Comparison of ENCODE assay signal across 8 mouse cellular contexts in the genomic region with DNA sequence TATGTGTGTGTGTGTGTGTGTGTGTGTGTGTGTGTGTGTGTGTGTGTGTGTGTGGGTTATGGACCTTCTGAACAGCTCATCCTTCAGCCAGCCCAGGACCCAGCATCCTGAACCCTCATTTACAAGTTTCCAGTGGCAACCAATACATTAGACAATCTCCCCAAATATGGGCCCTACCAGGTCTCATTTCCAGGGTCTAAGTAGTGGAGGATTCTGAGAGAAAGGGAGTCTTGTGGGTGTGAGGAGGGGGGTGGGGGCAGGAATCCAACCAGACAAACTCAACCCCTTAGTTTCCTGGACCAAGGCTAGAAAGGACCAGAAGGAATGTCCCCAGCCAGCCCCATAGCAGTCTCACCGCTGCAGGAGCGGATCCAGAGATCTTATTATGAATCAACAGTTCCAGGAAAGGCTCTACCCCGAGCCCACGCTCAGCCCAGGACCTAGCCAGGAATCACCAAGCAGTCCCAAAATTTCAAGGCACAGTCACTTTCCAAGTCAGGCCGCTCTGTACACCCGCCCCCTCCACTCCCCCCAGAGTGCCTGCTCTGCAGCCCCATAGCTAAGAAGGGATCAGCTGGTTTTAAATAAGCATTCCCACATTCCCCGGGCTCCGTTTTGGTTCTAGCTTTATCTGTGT. TPM values are rescaled to one million over a fixed set of nuclear protein-coding genes. Genes with fewer than 3 reads are reported as not detected.
A peak's percentile ranks its signal among the peaks of the same experiment; 100 is the strongest.
DNase-seq lines count a peak whose midpoint lies in the region; ATAC-seq lines count a peak whose summit lies in the region.

No protein-coding gene starts in this region.

- no peak overlapping the region for H3K4me3 ChIP-seq in lung, embryonic 15.5 days
- no peak overlapping the region for H3K4me3 ChIP-seq in forebrain, embryonic 12.5 days (replicated peaks)
- H3K4me3 ChIP-seq in intestine, embryonic 14.5 days (ENCODE audit: low read depth, low read length), result no peak overlapping the region
- H3K4me3 ChIP-seq in midbrain, embryonic 16.5 days (ENCODE audit: low read depth, low read length), result no peak overlapping the region

- no peak for DNase-seq in lung, postnatal 14 days
- peak; percentile 70 for DNase-seq in intestine, embryonic 14.5 days (ENCODE audit: low spot score)
- no peak for DNase-seq in thymus, postnatal 25 days
- no peak for DNase-seq in spleen, adult 18-20 months
- no peak for DNase-seq in kidney, adult 11 months

- peak overlapping the region; percentile 15; the same call in 1 of the 2 replicates for H3K9ac ChIP-seq in lung, embryonic 15.5 days
- 0 out of 2 replicates have a peak overlapping the region, but pooled peaks have one; percentile 25 for H3K9ac ChIP-seq in forebrain, embryonic 12.5 days
- H3K9ac ChIP-seq in intestine, embryonic 14.5 days (ENCODE audit: low read length), result peak overlapping the region; percentile 3; the same call in 1 of the 2 replicates
- no peak overlapping the region for H3K9ac ChIP-seq in midbrain, embryonic 16.5 days (ENCODE audit: low read depth, low read length)

- H3K4me1 ChIP-seq in lung, embryonic 15.5 days, result peaks cover 62% of the 10 kb centered on the region
- H3K4me1 ChIP-seq in forebrain, embryonic 12.5 days, result peaks cover 63% of the 10 kb centered on the region
- H3K4me1 ChIP-seq in intestine, embryonic 14.5 days (replicated peaks; ENCODE audit: control insufficient read depth, insufficient read depth, low read length), result peaks cover 70% of the 10 kb centered on the region
- peaks cover 26% of the 10 kb centered on the region for H3K4me1 ChIP-seq in midbrain, embryonic 16.5 days (ENCODE audit: control insufficient read depth, insufficient read depth, low read length)

- no peaks in the 10 kb centered on the region for H3K27me3 ChIP-seq in lung, embryonic 15.5 days
- H3K27me3 ChIP-seq in forebrain, embryonic 12.5 days, result no peaks in the 10 kb centered on the region
- H3K27me3 ChIP-seq in intestine, embryonic 14.5 days (replicated peaks; ENCODE audit: control insufficient read depth, insufficient read depth, low read length), result no peaks in the 10 kb centered on the region
- no peaks in the 10 kb centered on the region for H3K27me3 ChIP-seq in midbrain, embryonic 16.5 days (ENCODE audit: control insufficient read depth, insufficient read depth, low read depth, low read length)

- no peaks in the 10 kb centered on the region for H3K9me3 ChIP-seq in lung, embryonic 15.5 days
- H3K9me3 ChIP-seq in forebrain, embryonic 12.5 days, result 0 out of 2 replicates have a peak, but pooled peaks cover 2% of the 10 kb centered on the region
- no peaks in the 10 kb centered on the region for H3K9me3 ChIP-seq in intestine, embryonic 14.5 days (ENCODE audit: control insufficient read depth, low read length)
- H3K9me3 ChIP-seq in midbrain, embryonic 16.5 days (replicated peaks; ENCODE audit: control insufficient read depth, low read length, poor library complexity, severe bottlenecking), result no peaks in the 10 kb centered on the region

- 29% methylated on average over 8 of the region's 8 CpGs for WGBS in lung, embryonic 15.5 days
- 66% methylated on average over 8 of the region's 8 CpGs for WGBS in forebrain, embryonic 12.5 days
- 27% methylated on average over 8 of the region's 8 CpGs for WGBS in intestine, embryonic 14.5 days
- WGBS in midbrain, embryonic 16.5 days, result 71% methylated on average over 8 of the region's 8 CpGs

- H3K36me3 ChIP-seq in lung, embryonic 15.5 days, result no peaks in the 10 kb centered on the region
- H3K36me3 ChIP-seq in forebrain, embryonic 12.5 days (replicated peaks), result no peaks in the 10 kb centered on the region
- H3K36me3 ChIP-seq in intestine, embryonic 14.5 days (ENCODE audit: control insufficient read depth, insufficient read depth, low read length), result no peaks in the 10 kb centered on the region
- no peaks in the 10 kb centered on the region for H3K36me3 ChIP-seq in midbrain, embryonic 16.5 days (ENCODE audit: control insufficient read depth, insufficient read depth, low read length)

- H3K27ac ChIP-seq in lung, embryonic 15.5 days, result peak overlapping the region; percentile 94
- peak overlapping the region; percentile 92 for H3K27ac ChIP-seq in forebrain, embryonic 12.5 days
- H3K27ac ChIP-seq in intestine, embryonic 14.5 days (ENCODE audit: low read depth), result peak overlapping the region; percentile 98
- H3K27ac ChIP-seq in midbrain, embryonic 16.5 days (ENCODE audit: low read length), result peak overlapping the region; percentile 78; the same call in 1 of the 2 replicates

- no peak overlapping the region for H3K4me2 ChIP-seq in lung, embryonic 15.5 days
- H3K4me2 ChIP-seq in forebrain, embryonic 12.5 days, result no peak overlapping the region; the same call in 1 of the 2 replicates
- peak overlapping the region; percentile 27 for H3K4me2 ChIP-seq in intestine, embryonic 14.5 days (ENCODE audit: low read length)
- H3K4me2 ChIP-seq in midbrain, embryonic 16.5 days (ENCODE audit: low read length), result no peak overlapping the region

- ATAC-seq in lung, embryonic 15.5 days (ENCODE audit: borderline replicate concordance, extremely low read depth, low FRiP score, low TSS enrichment), result peak; percentile 41
- ATAC-seq in forebrain, embryonic 12.5 days (ENCODE audit: low FRiP score), result no peak
- ATAC-seq in intestine, embryonic 14.5 days (replicated peaks; ENCODE audit: low FRiP score, low TSS enrichment, low read depth), result peak; percentile 20
- ATAC-seq in midbrain, embryonic 16.5 days, result no peak

RNA-seq across cellular contexts. Expression of gene Atp23, which starts 30.1 kb away (rescaled TPM):
- 16.2 and 18.7 TPM in 2 replicates for polyA plus RNA-seq in lung, embryonic 15.5 days (2015; fragmentation: Nextera tagmentation; extraction: Ambion mirVana)
- polyA plus RNA-seq in forebrain, embryonic 12.5 days (2016; fragmentation: Nextera tagmentation; extraction: Ambion mirVana), result 14.2 and 14.5 TPM in 2 replicates
- 21.8 and 22.9 TPM in 2 replicates for polyA plus RNA-seq in intestine, embryonic 14.5 days (2014; fragmentation: Nextera tagmentation; extraction: Ambion mirVana)
- polyA plus RNA-seq in midbrain, embryonic 16.5 days (2015; fragmentation: Nextera tagmentation; extraction: Ambion mirVana), result 13.4 and 15.6 TPM in 2 replicates

RNA-seq across cellular contexts. Expression of gene Ctdsp2, which starts 47.3 kb away (rescaled TPM):
- polyA plus RNA-seq in lung, embryonic 15.5 days (2015; fragmentation: Nextera tagmentation; extraction: Ambion mirVana), result 68.6 and 73.1 TPM in 2 replicates
- 49.2 and 49.5 TPM in 2 replicates for polyA plus RNA-seq in forebrain, embryonic 12.5 days (2016; fragmentation: Nextera tagmentation; extraction: Ambion mirVana)
- 99.2 and 101 TPM in 2 replicates for polyA plus RNA-seq in intestine, embryonic 14.5 days (2014; fragmentation: Nextera tagmentation; extraction: Ambion mirVana)
- 12.0 and 13.5 TPM in 2 replicates for polyA plus RNA-seq in midbrain, embryonic 16.5 days (2015; fragmentation: Nextera tagmentation; extraction: Ambion mirVana)

Comparison
In these comparisons a context has a peak if more than half of its experiments do, and no peak if none do; other contexts are left out.
1. ATAC-seq: peak in lung, embryonic 15.5 days (single experiment) and intestine, embryonic 14.5 days (single experiment); none in forebrain, embryonic 12.5 days (single experiment) and midbrain, embryonic 16.5 days (single experiment).
2. Peak in every context shown above with its lines, with median percentiles within 50 percentile points of each other: H3K27ac ChIP-seq.